Mouse (Mus musculus) hindlimb bud, embryonic 11.5 days (tissue): ENCODE results near the gene Suox.
"Not testable (repeated sequence)": the region's sequence is repeated elsewhere in the genome, so short reads cannot be mapped to it uniquely, and the experiment has no call there.

Experiments
- DNase-seq: peaks from one replicate; pipeline ENCODE4 v3.0.0-alpha.2; 2012; ENCODE audit warnings: low read depth, low spot score; ENCODE audit errors: extremely low spot score

Gene Suox

DNA sequence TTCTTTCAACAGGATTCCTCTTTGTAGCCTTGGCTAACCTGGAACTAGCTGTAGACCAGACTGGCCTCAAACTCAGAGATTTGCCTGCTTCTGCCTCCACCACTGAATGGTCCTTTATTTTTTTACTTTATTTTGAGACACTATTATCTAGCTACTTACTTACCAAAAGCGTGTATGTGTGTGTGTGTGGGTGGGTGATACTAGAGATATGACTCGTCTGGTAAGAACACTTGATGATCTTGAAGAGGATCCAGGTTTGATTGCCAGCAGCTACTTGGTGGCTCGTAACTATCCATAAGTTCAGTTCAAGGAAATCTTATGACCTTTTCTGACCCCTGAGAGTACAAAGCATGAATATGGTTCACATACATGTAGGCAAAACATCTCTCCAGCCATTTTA is 8.6 kb downstream of the Suox start:
- DNase-seq = no peak

DNA sequence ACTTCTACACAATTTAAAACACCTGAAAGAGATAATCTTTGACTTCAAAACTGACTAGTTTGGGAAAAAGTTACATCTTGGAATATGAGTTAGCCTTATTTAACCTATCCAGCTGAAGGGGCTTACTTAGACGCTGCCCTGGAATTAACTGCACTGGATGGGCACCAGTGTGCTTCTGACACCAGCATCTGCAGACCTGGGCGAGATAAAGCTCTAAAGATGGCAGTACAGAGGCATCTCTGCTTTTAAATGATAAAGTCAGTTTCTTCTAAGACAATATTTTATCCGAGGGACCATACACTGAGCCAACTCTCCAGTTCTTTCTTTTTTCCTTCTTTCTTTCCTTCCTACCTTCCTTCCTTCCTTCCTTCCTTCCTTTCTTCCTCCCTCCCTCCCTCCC is 9.1 kb downstream of the Suox start:
- DNase-seq = no peak

DNA sequence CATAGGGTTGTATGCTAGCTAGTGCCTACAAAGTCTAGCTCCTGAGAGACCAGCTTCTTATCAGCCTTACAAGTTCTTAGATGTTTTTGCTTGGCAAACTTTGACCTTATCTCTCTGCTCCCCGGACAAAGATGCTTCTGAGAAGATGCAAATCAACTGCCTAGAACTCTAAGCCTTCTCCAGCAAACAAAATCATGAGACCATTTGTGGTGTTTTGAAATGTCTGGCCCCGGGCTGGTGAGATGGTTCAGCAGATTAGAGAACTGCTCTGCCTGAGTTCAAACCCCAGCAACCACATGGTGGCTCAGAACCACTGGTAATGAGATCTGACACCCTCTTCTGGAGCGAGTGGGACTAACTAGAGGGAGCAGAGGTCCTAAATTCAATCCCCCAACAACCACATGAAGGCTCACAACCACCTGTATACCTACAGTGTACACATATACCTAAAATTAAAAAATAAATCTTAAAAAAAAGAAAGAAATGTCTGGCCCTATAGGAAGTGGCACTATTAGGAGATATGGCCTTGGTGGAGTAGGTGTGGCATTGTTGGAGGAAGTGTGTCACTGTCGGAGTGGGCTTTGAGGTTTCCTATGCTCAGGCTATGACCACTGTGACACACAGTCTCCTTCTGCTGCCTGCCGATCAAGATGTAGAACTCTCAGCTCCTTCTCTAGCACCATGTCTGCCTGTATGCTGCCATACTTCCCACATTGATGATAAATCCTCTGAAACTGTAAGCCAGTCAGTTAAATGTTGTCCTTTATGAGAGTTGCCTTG is 10.2 kb downstream of the Suox start:
- DNase-seq = no peak

DNA sequence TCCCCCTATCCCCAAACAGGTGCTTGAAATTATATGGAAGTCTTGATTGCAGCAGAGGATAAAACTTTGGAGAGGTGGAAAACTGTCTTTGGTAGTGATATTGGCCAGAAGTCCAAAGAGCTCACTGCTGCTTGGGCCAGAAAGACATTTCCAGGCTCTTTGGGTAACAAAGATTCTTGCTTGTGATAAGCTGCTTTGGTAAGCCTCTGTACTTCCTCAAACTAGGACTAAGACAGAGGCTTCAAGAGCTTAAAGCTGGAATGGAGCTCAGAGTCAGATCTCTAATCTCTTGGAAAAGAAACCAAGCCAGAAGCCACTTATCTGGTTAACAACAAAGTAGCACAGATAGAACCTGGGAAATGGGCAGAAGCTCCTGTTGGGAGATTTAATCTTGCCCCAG is 11.4 kb downstream of the Suox start:
- DNase-seq = no peak

DNA sequence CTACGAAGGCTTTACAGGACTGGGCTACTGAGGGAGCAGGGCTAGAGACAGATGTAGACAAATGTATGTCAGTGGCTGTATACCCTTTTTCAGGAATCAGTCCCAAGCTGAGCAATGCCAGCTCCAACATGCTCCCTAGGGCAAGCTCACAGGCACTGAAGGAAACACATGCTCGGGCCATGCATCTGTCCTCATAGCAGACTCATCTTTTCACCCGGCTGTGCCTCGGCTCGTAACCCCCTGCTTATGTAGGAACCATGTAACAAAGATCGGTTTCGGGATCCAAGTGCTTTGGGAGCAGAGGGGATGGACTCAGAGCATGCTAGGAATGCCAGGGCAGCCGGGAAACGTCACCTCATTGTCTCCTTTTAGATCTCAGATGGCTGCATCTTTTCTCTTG is 14.4 kb downstream of the Suox start:
- DNase-seq = no peak

- DNase-seq = no peak
Observed at GRCm38 (mm10) chr10:128657844-128658243, 16.0 kb downstream of the Suox start.

- DNase-seq = no peak
Observed at GRCm38 (mm10) chr10:128656731-128657130, 17.1 kb downstream of the Suox start.

DNA sequence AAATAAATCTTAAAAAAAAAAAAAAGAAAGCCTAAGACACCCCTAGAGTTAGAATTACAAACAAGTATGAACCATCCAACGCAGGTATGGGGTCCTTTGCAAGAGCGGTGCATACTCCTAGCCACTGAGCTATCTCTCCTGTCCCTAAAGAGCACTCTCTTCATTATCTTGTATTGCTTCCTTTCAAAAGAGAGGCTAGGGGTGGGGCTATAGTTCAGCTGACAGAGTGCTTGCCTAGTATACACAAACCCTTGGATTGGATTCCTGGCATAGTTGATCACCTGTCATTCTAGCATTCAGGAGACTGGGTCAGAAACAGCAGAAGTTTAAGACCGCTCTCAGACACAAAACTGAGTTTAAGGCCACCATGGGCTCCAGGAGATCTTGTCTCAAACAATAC is 18.6 kb downstream of the Suox start:
- no peak for DNase-seq

GRCm38 (mm10) chr10:128653866-128654265 is 20.0 kb downstream of the Suox start:
- DNase-seq = no peak

GRCm38 (mm10) chr10:128646139-128647089 is 27.5 kb downstream of the Suox start:
- DNase-seq = no peak

DNA sequence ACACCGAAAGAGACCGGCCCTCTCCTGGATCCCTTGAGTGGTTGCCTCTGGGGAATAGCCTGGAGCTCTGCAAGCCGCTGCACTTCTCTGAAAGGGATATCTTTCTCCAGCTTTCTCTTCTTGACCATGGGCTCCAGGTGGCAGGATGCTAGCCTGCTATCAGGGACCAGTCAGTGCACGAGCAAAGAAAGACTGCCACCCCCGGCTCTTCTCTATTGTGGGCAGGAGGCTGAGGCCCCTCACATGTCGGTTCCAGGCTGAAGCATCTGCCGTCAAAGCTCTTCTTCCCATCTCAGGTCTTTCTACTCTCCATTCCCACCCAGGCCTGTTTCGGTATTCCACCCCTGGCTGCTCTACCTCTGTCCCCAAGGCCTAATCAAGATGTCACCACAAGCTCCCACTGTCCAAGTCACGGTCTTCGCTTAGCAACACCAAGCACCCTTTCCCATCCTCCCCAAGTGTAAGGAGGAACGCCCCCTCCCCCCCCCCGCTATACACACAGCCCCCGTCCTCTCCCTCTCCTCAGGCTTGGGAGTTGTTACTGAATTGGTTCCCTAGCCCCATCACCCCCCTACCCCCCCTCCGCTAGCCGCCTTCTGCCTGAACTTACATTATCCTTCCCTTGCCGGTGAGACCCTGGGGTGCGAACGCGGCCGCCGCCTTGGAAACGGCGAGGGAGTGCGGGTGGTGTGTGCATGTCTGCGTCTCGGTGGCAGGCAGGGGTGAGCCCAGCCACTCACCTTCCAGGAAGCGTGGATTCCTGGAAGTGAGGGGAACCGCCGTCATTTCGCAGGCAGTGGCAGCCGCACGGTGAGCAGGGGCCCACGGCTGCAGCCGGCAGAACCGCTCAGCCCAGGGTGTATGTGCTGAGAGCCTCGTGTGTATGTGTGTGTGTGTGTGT is 28.5 kb downstream of the Suox start, which contains the start of gene Ikzf4:
TSS of gene Ikzf4 (minus strand) at position 881 of the 901 bp plus-strand sequence.
- no peak for DNase-seq

- no peak for DNase-seq
Observed at GRCm38 (mm10) chr10:128642749-128643148, 31.1 kb downstream of the Suox start.

DNA sequence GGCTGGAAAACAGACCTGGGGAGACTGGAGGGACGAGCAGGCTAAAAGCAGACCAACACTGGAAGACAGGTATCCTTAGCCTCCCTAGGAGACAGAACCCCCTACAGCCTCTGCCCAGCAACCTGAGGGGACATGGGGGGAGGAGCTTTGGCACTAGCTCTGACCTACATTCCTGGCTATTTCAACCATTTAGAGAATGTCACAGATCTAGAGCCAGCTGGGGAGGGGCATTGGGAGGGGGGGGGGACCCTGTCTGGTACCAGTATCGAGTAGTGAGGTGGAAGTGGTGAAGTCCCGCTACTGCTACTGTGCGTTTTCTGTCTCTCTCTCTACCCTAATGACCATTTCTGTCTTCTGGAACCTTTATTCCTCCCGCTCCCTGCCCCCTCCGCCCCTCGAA is 32.0 kb downstream of the Suox start:
- DNase-seq = no peak

DNA sequence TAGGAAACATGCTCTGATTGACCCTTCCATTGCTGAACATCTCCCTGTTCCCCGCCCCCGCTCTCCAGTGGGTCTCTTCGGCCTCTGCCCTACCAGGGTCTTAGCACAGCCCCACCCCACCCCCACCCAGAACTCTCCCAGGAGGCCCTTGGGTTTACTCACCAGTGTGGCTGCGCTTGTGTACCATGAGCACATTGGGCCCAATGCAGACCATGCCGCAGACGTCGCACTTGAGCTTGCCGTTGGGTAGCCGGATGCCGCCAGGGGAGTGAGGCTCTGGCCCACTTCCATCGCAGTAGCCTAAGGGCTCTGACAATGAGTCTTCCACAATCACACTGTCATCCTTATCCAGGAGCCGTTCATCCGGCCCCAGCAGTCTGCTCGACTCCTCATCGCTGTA is 33.0 kb downstream of the Suox start:
- DNase-seq = no peak

DNA sequence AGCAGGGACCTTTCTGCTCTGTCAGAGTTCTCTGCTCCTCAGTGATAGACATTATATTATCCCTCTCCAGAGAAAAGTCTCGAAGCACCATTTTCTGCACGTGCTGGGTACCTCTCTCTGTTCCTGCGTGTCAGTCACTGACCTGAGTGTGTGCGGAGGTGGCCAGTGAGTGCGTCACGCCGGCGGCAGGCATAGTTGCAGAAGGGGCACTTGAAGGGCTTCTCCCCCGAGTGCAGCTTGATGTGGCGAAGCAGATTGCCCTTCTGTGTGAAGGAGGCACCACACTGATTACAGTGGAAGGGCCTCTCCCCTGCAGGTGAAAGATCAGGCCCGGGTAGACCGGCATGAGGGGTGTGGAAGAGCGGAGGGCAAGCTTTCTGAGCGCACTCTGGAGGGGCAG is 33.9 kb downstream of the Suox start:
- DNase-seq = no peak

GRCm38 (mm10) chr10:128637011-128637410 is 36.9 kb downstream of the Suox start:
- DNase-seq = no peak

DNA sequence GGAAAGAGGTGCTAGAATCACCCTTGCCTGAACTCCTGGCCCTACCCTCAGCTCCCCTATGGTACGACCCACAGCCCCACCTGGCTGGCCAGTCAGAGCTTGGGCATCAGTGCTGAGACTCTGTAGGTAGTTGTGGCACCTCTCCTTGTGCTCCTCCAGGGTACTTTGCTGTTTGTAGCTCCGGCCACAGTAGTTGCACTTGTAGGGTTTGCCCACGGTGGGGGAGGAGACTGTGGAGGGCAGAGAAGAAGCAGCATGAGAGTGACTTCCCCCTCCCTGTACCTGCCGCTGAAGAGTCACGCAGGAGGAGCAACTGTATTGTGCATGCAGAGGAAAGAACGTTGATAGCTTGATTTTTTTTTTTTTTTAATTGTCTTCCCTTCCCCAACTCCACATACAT is 37.3 kb downstream of the Suox start:
- DNase-seq = no peak

DNA sequence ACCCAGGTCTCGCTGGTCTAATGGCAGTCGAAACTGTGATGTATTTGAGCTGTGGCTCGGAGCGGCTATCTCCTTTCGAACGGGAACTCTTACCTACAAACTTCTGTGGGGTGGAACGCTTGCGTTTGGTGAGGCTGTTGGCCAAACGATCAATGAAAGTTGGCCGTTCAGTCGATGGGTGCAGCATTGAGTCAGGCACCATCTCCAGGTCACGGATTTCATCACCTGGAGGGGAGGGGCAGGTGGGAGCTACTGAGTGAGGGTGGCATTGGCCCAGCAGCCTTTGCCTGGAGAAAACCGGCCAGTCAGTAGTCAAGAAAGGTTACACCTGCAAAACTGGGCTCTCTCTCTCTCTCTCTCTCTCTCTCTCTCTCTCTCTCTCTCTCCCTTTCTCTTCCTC is 38.2 kb downstream of the Suox start:
- DNase-seq = no peak

DNA sequence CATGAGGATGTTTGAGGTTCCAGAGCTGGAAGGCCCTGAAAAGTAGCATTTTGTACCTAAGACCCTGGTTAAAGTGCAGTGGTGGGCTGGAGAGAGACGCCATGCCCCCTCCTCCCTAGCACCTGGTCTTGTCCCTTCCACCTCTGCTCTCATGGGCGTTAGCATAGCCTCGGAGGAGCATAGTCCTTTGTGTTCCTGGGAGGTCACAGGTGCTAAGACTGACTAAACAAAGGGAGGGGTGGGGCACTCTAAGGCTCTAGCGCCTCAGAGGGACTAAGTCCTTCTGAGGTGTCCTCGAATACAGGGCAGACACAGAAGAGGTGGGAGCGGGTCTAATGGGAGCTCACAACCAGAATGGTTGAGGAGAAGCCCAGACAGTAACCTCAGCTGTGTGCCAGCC is 42.3 kb downstream of the Suox start:
- DNase-seq = no peak

GRCm38 (mm10) chr10:128630306-128630705 is 43.6 kb downstream of the Suox start:
- not testable (repeated sequence) for DNase-seq

- DNase-seq = no peak
Observed at GRCm38 (mm10) chr10:128629746-128630145, 44.1 kb downstream of the Suox start.
